Mouse (Mus musculus) erythroid progenitor cell, adult 5-6 weeks (primary cell): Measurements from ENCODE around the gene Ube2b. TPM values are rescaled to one million over a fixed set of nuclear protein-coding genes. Genes with fewer than 3 reads are reported as not detected.

Source experiments
- ATAC-seq: replicated peaks from 2 replicates; pipeline ENCODE4 v1.8.0; 2016; ENCODE audit warnings: moderate number of reproducible peaks, mild to moderate bottlenecking, moderate TSS enrichment, inconsistent platforms; ENCODE audit not compliant: poor library complexity, low FRiP score, severe bottlenecking
- total RNA-seq, 2 experiments: library from RNA; stranded (forward) in 1 of 2; stranded (reverse) in 1 of 2; fragments of 150-400 nt in 1 of 2; fragments of 186-747, 209-891 nt in 1 of 2; gene quantifications; 2 replicates each; pipeline versions ENCODE4 v1.2.3 to v1.2.4; 2015 to 2017; ENCODE audit warnings: low replicate concordance in 2 of 2

Ube2b gene
- total RNA-seq, 2 experiments from 2014 or later = 89.3 to 89.9 TPM

GRCm38 (mm10) chr11:51939590-51939955, 61.0 kb downstream of the Ube2b start:
- ATAC-seq = no peak

GRCm38 (mm10) chr11:51938817-51939589, 61.6 kb downstream of the Ube2b start:
- ATAC-seq = no peak

DNA sequence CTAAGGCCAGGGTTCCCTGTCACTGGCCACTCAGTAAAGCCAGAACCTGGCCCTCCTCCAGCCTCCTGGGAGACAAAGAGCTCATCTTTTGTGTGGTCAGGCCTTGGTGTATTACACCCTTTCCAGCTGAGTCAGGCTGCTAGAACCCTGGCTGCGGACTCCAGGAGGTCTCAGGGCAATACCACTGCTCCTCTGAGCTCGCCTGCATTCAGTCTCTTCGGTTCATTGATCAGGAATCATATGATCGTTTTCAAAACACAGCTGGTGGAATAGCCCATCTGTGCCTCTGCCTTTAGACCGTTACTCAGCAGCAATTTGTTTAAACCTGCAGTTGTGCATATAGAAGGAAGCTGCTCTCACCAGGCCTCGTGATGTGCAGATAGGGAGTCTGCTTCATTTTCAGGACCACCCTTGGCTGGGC, 63.2 kb downstream of the Ube2b start:
- no peak for ATAC-seq

- no peak for ATAC-seq
These were observed 64.7 kb downstream of the Ube2b start for GRCm38 (mm10) chr11:51935636-51936434.

Other genes with a start within 250 kb of the Ube2b start
- 4.7 and 11.7 TPM in 2 replicates for gene Sec24a, start 237.1 kb downstream of the Ube2b start, total RNA-seq (2015; ENCODE audit: low replicate concordance)
- 2.2 and 2.5 TPM in 2 replicates for gene Sec24a, start 237.1 kb downstream of the Ube2b start, total RNA-seq (2017; ENCODE audit: low replicate concordance)
- gene Sar1b, start 237.1 kb downstream of the Ube2b start, total RNA-seq (2015; ENCODE audit: low replicate concordance) = 32.7 and 43.2 TPM in 2 replicates
- gene Sar1b, start 237.1 kb downstream of the Ube2b start, total RNA-seq (2017; ENCODE audit: low replicate concordance) = 12.3 and 12.7 TPM in 2 replicates
- 4.3 and 4.6 TPM in 2 replicates for gene Jade2, start 143.1 kb downstream of the Ube2b start, total RNA-seq (2015; ENCODE audit: low replicate concordance)
- gene Jade2, start 143.1 kb downstream of the Ube2b start, total RNA-seq (2017; ENCODE audit: low replicate concordance) = 5.6 and 5.9 TPM in 2 replicates
- gene Cdkn2aipnl, start 33.1 kb downstream of the Ube2b start, total RNA-seq (2015; ENCODE audit: low replicate concordance) = 39.0 and 45.0 TPM in 2 replicates
- gene Cdkn2aipnl, start 33.1 kb downstream of the Ube2b start, total RNA-seq (2017; ENCODE audit: low replicate concordance) = 16.0 and 27.9 TPM in 2 replicates
- 0.42 and 1.1 TPM in 2 replicates for gene Cdkl3, start 3.5 kb upstream of the Ube2b start, total RNA-seq (2015; ENCODE audit: low replicate concordance)
- 0.51 TPM in 1 of 2 replicates, not detected in the other for gene Cdkl3, start 3.5 kb upstream of the Ube2b start, total RNA-seq (2017; ENCODE audit: low replicate concordance)
- gene Ppp2ca, start 97.9 kb upstream of the Ube2b start, total RNA-seq (2015; ENCODE audit: low replicate concordance) = 52.6 and 69.2 TPM in 2 replicates
- gene Ppp2ca, start 97.9 kb upstream of the Ube2b start, total RNA-seq (2017; ENCODE audit: low replicate concordance) = 68.0 and 82.9 TPM in 2 replicates
- gene Olfr1373, start 144.8 kb upstream of the Ube2b start, total RNA-seq (2015; ENCODE audit: low replicate concordance) = not detected in 2 replicates
- gene Olfr1373, start 144.8 kb upstream of the Ube2b start, total RNA-seq (2017; ENCODE audit: low replicate concordance) = not detected in 2 replicates
- not detected in 2 replicates for gene Olfr1371, start 213.2 kb upstream of the Ube2b start, total RNA-seq (2015; ENCODE audit: low replicate concordance)
- not detected in 2 replicates for gene Olfr1371, start 213.2 kb upstream of the Ube2b start, total RNA-seq (2017; ENCODE audit: low replicate concordance)
- gene Skp1a, start 231.2 kb upstream of the Ube2b start, total RNA-seq (2015; ENCODE audit: low replicate concordance) = 103 and 116 TPM in 2 replicates
- gene Skp1a, start 231.2 kb upstream of the Ube2b start, total RNA-seq (2017; ENCODE audit: low replicate concordance) = 69.7 and 95.6 TPM in 2 replicates